9 mouse cellular contexts compared by ENCODE assay signal in genomic region chr2:120478600-120478999, GRCm38 (mm10). TPM values are rescaled to one million over a fixed set of nuclear protein-coding genes. Genes with fewer than 3 reads are reported as not detected.
A peak's percentile ranks its signal among the peaks of the same experiment; 100 is the strongest.
DNase-seq lines count a peak whose midpoint lies in the region; ATAC-seq and TF ChIP-seq lines count a peak whose summit lies in the region.
"Had no signal": no experiment of that assay in that cellular context is flagged by ENCODE, and none has a peak within 500 bp of the region (broad histone marks: within the 10 kb centered on the region; RNA-seq: fewer than 3 reads in every experiment).

No protein-coding gene starts in this region.

- WGBS in intestine, postnatal 0 days = 53% methylated on average over 3 of the region's 3 CpGs
- WGBS in intestine, embryonic 16.5 days = 60% methylated on average over 3 of the region's 3 CpGs
- 58% methylated on average over 3 of the region's 3 CpGs for WGBS in embryonic facial prominence, embryonic 11.5 days
- 54% methylated on average over 3 of the region's 3 CpGs for WGBS in midbrain, postnatal 0 days

- no peak; the same call in 1 of the 2 replicates for ATAC-seq in intestine, postnatal 0 days
- ATAC-seq in intestine, embryonic 16.5 days = no peak
- no peak for ATAC-seq in embryonic facial prominence, embryonic 11.5 days (replicated peaks; ENCODE audit: insufficient number of reproducible peaks, low FRiP score, low TSS enrichment, low read depth)
- no peak for ATAC-seq in midbrain, postnatal 0 days (ENCODE audit: low FRiP score)

- peak; percentile 82 for TF ChIP-seq CTCF in intestine, postnatal 0 days (IDR thresholded peaks at IDR 0.05; ENCODE audit: low read depth)
- peak; percentile 66 for TF ChIP-seq CTCF in midbrain, postnatal 0 days (IDR thresholded peaks at IDR 0.05)
- peak; percentile 59; the same call in 1 of the 2 replicates for TF ChIP-seq CTCF in testis, adult 2 months (IDR thresholded peaks at IDR 0.05; ENCODE audit: control insufficient read depth, insufficient read depth, insufficient replicate concordance, low read depth, low read length)

- H3K4me1 ChIP-seq in intestine, postnatal 0 days (replicated peaks; ENCODE audit: control insufficient read depth, insufficient read depth, low read length) = 0 out of 2 replicates have a peak, but pooled peaks cover 3% of the 10 kb centered on the region
- no peaks in the 10 kb centered on the region; the same call in 1 of the 2 replicates for H3K4me1 ChIP-seq in intestine, embryonic 16.5 days (ENCODE audit: control insufficient read depth, insufficient read depth, low read length)
- H3K4me1 ChIP-seq in embryonic facial prominence, embryonic 11.5 days (ENCODE audit: control insufficient read depth, insufficient read depth, low read length) = no peaks in the 10 kb centered on the region
- H3K4me1 ChIP-seq in midbrain, postnatal 0 days (ENCODE audit: insufficient read depth, low read length) = no peaks in the 10 kb centered on the region
- H3K4me1 ChIP-seq in testis, adult 2 months (ENCODE audit: control insufficient read depth, insufficient read depth, low read length) = no peaks in the 10 kb centered on the region

- no peaks in the 10 kb centered on the region for H3K27me3 ChIP-seq in intestine, postnatal 0 days (replicated peaks; ENCODE audit: control insufficient read depth, insufficient read depth, low read length)
- no peaks in the 10 kb centered on the region for H3K27me3 ChIP-seq in intestine, embryonic 16.5 days (replicated peaks; ENCODE audit: control insufficient read depth, insufficient read depth, low read length)
- H3K27me3 ChIP-seq in embryonic facial prominence, embryonic 11.5 days (ENCODE audit: control insufficient read depth, insufficient read depth, low read length) = no peaks in the 10 kb centered on the region
- no peaks in the 10 kb centered on the region for H3K27me3 ChIP-seq in midbrain, postnatal 0 days (ENCODE audit: insufficient read depth, low read length)
- H3K27me3 ChIP-seq in testis, adult 2 months (ENCODE audit: control insufficient read depth, insufficient read depth, low read length) = no peaks in the 10 kb centered on the region

- DNase-seq in adrenal gland, postnatal 14 days = peak; percentile 83
- DNase-seq in embryonic facial prominence, embryonic 11.5 days (ENCODE audit: low spot score) = peak; percentile 73
- peak; percentile 68 to 80 for DNase-seq in heart, postnatal 36 days
- peak; percentile 28 to 44 for DNase-seq in left cerebral cortex, adult 8-10 months (ENCODE audit: low spot score in 2 of 2)
- DNase-seq in midbrain, postnatal 0 days (ENCODE audit: low spot score) = peak; percentile 66

- no peak overlapping the region for H3K27ac ChIP-seq in intestine, postnatal 0 days (ENCODE audit: low read depth, low read length)
- no peak overlapping the region for H3K27ac ChIP-seq in intestine, embryonic 16.5 days (ENCODE audit: low read length)
- no peak overlapping the region for H3K27ac ChIP-seq in embryonic facial prominence, embryonic 11.5 days (replicated peaks; ENCODE audit: low read depth, low read length)
- no peak overlapping the region for H3K27ac ChIP-seq in midbrain, postnatal 0 days (ENCODE audit: low read depth, low read length)
- H3K27ac ChIP-seq in testis, adult 2 months (ENCODE audit: control insufficient read depth, insufficient read depth, low read depth, low read length) = no peak overlapping the region

- H3K4me3 ChIP-seq in intestine, postnatal 0 days (ENCODE audit: low read depth, low read length) = no peak overlapping the region
- no peak overlapping the region for H3K4me3 ChIP-seq in intestine, embryonic 16.5 days (ENCODE audit: low read length)
- H3K4me3 ChIP-seq in embryonic facial prominence, embryonic 11.5 days (ENCODE audit: low read depth, low read length) = no peak overlapping the region
- no peak overlapping the region for H3K4me3 ChIP-seq in midbrain, postnatal 0 days (ENCODE audit: low read depth, low read length)
- no peak overlapping the region for H3K4me3 ChIP-seq in testis, adult 2 months (ENCODE audit: control insufficient read depth, low read depth, low read length)
- H3K4me3 ChIP-seq: erythroblast, embryonic 14.5 days had no signal

- TF ChIP-seq POLR2A in testis, adult 2 months (IDR thresholded peaks at IDR 0.05; ENCODE audit: control insufficient read depth, low read depth, low read length) = no peak

- no peak overlapping the region for H3K4me2 ChIP-seq in intestine, postnatal 0 days (replicated peaks; ENCODE audit: low read depth)
- no peak overlapping the region for H3K4me2 ChIP-seq in intestine, embryonic 16.5 days (ENCODE audit: low read depth, low read length)
- no peak overlapping the region for H3K4me2 ChIP-seq in embryonic facial prominence, embryonic 11.5 days (ENCODE audit: low read depth, low read length)
- no peak overlapping the region for H3K4me2 ChIP-seq in midbrain, postnatal 0 days (ENCODE audit: low read depth, low read length, poor library complexity, severe bottlenecking)

- no peaks in the 10 kb centered on the region for H3K9me3 ChIP-seq in intestine, postnatal 0 days (ENCODE audit: control insufficient read depth)
- H3K9me3 ChIP-seq in intestine, embryonic 16.5 days (ENCODE audit: control insufficient read depth, low read length) = no peaks in the 10 kb centered on the region
- H3K9me3 ChIP-seq in embryonic facial prominence, embryonic 11.5 days (replicated peaks; ENCODE audit: control insufficient read depth, low read length) = no peaks in the 10 kb centered on the region
- H3K9me3 ChIP-seq in midbrain, postnatal 0 days (ENCODE audit: low read length) = peaks cover 3% of the 10 kb centered on the region; the same call in 1 of the 2 replicates

- H3K36me3 ChIP-seq in intestine, postnatal 0 days (ENCODE audit: control insufficient read depth, insufficient read depth) = no peaks in the 10 kb centered on the region
- H3K36me3 ChIP-seq in intestine, embryonic 16.5 days (ENCODE audit: control insufficient read depth, insufficient read depth, low read length) = no peaks in the 10 kb centered on the region
- no peaks in the 10 kb centered on the region for H3K36me3 ChIP-seq in embryonic facial prominence, embryonic 11.5 days (replicated peaks; ENCODE audit: control insufficient read depth, insufficient read depth, low read depth, low read length)
- H3K36me3 ChIP-seq in midbrain, postnatal 0 days (ENCODE audit: insufficient read depth, low read length) = no peaks in the 10 kb centered on the region
- no peaks in the 10 kb centered on the region for H3K36me3 ChIP-seq in testis, adult 2 months (ENCODE audit: control insufficient read depth, insufficient read depth, low read length)

- H3K9ac ChIP-seq in intestine, postnatal 0 days (ENCODE audit: low read depth, low read length) = no peak overlapping the region
- no peak overlapping the region for H3K9ac ChIP-seq in intestine, embryonic 16.5 days (ENCODE audit: low read depth, low read length)
- H3K9ac ChIP-seq in embryonic facial prominence, embryonic 11.5 days (replicated peaks; ENCODE audit: low read length) = no peak overlapping the region
- no peak overlapping the region for H3K9ac ChIP-seq in midbrain, postnatal 0 days (replicated peaks; ENCODE audit: low read length, poor library complexity, severe bottlenecking)

- intact Hi-C loops in heart, postnatal 36 days (cut with DNase I) = loop anchor here (2.0 to 10.0 kb wide), 2 partner anchors 388 to 626 kb away; partner anchors contain the start of gene Tgm7

RNA-seq across cellular contexts. Expression of gene Capn3, which starts 22.8 kb away (rescaled TPM):
- polyA plus RNA-seq in intestine, postnatal 0 days (2015; fragmentation: Nextera tagmentation; extraction: Ambion mirVana) = 0.55 and 0.61 TPM in 2 replicates
- 0.77 and 0.92 TPM in 2 replicates for polyA plus RNA-seq in intestine, embryonic 16.5 days (2015; fragmentation: Nextera tagmentation; extraction: Ambion mirVana)
- 0.38 and 0.52 TPM in 2 replicates for total RNA-seq in adrenal gland, postnatal 14 days (2021)
- 2.3 and 4.9 TPM in 2 replicates for polyA plus RNA-seq in embryonic facial prominence, embryonic 11.5 days (2014; fragmentation: Nextera tagmentation; extraction: Ambion mirVana)
- total RNA-seq in heart, postnatal 36 days (2021) = 1 to 10 TPM in 1 of 2 experiments, under 1 TPM in 1; 0.69 to 1.7 TPM
- total RNA-seq in left cerebral cortex, adult 8-10 months (2022) = 10 to 100 TPM in 1 of 4 experiments, 1 to 10 TPM in 3; 3.5 to 12.5 (median 5.0) TPM
- total RNA-seq in midbrain, postnatal 0 days (2014; rRNA removed) = 0.38 and 0.66 TPM in 2 replicates
- 0.61 and 0.67 TPM in 2 replicates for polyA plus RNA-seq in midbrain, postnatal 0 days (2015; fragmentation: Nextera tagmentation; extraction: Ambion mirVana)
- 0.75 and 1.2 TPM in 2 replicates for polyA plus RNA-seq in testis, adult 2 months (2012; rRNA removed)
- polyA plus RNA-seq: erythroblast, embryonic 14.5 days had no signal
